Mouse (Mus musculus) gastrocnemius, postnatal 14 days (tissue): ENCODE results near the gene Cdc6. TPM values are rescaled to one million over a fixed set of nuclear protein-coding genes. Genes with fewer than 3 reads are reported as not detected.

ENCODE experiments used
- DNase-seq: peaks from one replicate; pipeline ENCODE4 v3.0.0; 2021; ENCODE audit warnings: mixed read lengths
- intact Hi-C: fragments of 180-260 bp; cut with DNase I; formaldehyde crosslinking; loops from one replicate; pipeline ENCODE4 v1.15.1; 2025; ENCODE audit warnings: low total_unique reads
- total RNA-seq, 2 experiments: library from RNA; stranded (reverse); gene quantifications; 2 replicates each; pipeline ENCODE4 v1.2.3; 2021

Gene Cdc6
- total RNA-seq, 2 experiments from 2014 or later = 0.78 to 1.3 TPM

DNA sequence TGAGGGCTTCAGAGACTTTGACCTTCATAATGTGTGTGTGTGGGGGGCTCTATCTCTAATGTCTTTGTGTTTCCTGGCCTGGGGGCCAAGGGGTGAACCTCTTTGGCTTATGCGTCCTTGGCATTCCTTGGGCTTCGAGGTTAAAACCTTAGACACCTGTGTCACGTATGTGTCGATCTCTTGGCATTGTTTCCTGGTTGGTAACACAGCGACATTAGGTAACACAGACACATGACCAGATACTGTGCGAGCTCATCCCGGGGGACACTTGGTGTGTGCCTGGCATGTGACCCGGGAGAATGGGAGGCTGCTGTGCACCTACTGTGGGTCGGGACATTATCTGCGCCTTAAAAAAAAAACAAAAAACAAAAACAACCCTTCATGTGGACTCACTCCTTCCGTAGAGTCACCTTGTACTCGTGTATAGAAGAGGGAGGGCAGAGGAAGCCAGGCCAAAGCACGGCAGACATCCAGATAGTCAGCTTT lies 46.3 kb downstream of the Cdc6 start:
- peak; percentile 2 for DNase-seq
- intact Hi-C loops = no loop called here

DNA sequence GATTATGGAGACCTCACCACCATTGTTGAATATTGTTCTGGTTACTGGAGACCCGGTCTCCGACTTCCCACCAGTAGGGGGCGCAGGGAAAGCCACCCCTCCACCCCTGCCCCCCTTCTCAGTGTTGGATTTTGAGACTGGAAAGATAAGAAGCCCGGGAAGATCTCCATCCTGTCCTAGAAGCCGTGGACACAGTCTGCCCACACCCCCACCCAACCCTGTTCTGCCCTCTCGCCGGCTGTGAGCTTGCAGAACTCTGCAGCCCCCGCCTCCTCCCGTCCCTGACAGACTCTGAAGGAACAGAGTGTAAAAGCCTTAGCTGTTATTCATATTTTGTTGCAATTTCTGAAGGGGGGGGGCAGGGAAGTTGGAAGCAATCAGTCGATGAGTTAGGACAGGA lies 46.8 kb downstream of the Cdc6 start:
- peak; percentile 82 for DNase-seq
- intact Hi-C loops = no loop called here

DNA sequence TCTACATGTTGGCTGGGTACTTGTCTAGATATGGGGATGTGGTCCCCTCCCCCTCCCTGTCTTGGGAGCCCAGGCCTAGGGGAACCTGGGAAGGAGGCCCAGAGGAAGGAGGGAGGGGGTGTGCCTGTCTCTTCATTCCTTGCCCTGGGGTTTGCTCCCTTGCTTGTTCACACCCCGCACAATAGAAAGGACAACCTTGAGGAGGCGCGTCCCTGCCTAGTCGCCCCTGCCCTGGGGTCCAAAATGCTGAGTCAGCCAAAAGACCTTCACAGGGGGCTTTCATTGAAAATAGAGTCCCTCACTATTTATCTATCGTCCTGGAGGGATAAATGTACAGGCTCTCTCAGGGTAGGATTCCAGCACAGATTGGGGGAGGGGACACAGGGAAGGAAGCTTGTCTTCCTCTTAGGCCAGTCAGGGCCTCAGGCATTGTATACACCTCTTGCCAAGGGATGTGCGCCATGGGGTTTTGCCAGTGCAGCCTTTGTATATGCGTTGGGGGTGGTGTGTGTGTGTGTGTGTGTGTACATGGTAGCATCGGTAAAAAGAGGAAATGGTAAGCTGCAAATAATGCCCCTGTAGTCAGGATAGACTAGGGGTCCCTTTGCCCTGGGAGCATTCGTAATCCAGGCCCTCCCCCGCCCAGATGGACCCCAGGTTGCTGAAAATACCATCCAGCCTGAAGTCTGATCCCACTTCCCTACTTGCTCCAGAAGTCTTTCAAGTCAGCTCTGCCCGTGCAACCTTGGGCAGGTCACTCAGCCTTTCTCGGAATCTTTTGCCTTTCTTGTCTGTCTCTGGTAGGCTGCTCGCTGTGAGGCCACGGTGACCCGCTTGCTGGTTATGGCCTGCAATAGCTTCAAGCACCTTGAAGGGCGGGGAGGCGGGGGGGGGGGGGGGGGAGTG lies 47.5 kb downstream of the Cdc6 start:
- DNase-seq = peak; percentile 15
- intact Hi-C loops = no loop called here

DNA sequence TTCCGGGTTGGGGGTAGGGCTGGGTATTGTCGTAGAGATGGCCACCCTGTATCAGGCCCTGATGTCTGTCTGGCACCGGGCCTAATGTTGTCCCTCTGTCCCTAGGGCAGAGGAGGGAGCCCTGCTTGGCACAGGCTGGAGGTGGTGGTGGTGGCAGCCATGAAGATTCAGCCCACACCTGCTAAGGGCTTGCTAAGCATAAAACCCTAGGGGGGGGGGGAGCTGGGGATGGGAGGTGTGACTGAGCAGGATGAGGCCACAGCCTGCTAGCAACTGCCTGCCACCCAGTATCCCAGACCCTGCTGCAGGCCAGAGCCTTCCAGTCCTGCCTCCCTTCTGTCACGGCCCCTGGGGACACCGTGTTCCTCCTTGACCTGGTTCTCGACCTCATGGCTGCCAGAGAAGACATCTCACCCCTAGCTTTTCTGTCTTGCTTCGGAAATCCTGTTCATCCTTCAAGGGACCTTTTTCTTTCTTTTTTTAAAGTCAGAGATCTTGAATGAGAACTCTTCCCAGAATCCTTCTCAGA lies 48.2 kb downstream of the Cdc6 start:
- intact Hi-C loops = no loop called here
- DNase-seq = no peak

GRCm38 (mm10) chr11:98956340-98956739 lies 48.7 kb downstream of the Cdc6 start:
- no peak for DNase-seq

DNA sequence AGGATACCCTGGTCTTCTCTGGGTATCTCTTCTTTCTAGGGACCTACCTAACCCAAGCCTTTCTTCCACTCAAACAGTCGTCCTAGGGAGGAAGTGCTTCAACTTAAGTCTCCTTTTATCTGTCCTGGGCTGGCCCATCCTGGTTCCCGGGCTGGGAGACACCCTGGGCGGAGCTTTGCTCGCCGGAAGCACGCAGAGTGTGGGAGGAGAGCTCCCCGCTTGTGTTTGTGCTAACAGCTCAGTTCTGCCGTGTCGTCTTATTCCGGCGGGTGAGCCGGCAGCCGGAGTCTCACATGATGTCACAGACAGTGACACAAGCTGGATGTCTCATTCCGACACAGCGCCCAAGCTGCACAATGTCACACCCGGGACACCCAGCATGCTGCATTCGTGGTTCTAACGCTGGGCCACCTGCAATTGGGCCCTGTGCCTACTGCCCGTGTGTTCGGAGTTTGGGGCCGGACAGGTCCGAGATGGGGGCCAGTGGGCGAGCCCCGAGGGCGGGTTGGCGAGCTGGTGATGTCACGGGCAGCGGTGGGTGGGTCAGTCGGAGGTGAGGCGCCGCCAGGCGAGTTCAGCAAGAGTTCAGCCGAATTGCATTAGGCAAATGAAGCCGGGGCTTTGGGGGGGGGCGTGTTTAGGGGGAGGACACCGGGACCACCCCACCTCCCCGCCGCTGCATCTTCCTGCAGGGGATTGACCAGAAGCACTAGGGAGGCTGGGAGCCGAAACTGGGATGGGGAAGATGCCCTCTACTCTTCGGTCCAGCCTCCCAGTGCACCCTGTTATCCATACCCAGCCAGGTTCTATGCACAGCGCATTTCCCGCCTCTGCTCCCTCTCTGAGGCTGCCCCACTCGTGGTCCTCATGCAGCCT lies 52.1 kb downstream of the Cdc6 start:
- peak; percentile 82 for DNase-seq
- intact Hi-C loops = no loop called here

More at GRCm38 (mm10) chr11:98956340-98956739, 48.7 kb downstream of the Cdc6 start:
- intact Hi-C loops = no loop called here

- peak; percentile 82 for DNase-seq
- intact Hi-C loops = no loop called here
These were observed 52.8 kb downstream of the Cdc6 start for GRCm38 (mm10) chr11:98960313-98960906.

GRCm38 (mm10) chr11:98961051-98961592 lies 53.5 kb downstream of the Cdc6 start:
- intact Hi-C loops = no loop called here
- DNase-seq = peak; percentile 57

DNA sequence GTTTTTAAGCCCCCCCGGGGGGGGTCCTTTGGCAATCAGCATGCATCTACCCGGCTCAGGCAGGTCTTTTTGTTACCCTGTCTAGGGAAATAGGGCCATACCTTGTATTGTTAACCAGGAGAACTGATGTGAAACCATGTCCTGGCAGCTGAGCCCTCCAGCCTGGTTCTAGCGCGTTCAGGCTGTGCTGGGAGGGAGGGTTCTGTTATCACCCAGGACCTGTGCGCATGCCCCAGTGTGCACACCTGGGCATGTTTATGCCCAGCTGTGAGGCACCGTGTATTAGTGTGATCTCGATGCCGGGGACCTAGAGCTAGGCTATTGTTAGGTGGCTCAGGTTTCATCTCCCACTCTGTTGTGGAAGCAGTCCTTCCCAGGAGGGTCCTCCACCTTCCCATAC lies 54.2 kb downstream of the Cdc6 start:
- no peak for DNase-seq

GRCm38 (mm10) chr11:98962421-98963095 lies 55.0 kb downstream of the Cdc6 start:
- DNase-seq = no peak
- intact Hi-C loops = no loop called here

More for the DNA sequence above, 54.2 kb downstream of the Cdc6 start:
- intact Hi-C loops = no loop called here

DNA sequence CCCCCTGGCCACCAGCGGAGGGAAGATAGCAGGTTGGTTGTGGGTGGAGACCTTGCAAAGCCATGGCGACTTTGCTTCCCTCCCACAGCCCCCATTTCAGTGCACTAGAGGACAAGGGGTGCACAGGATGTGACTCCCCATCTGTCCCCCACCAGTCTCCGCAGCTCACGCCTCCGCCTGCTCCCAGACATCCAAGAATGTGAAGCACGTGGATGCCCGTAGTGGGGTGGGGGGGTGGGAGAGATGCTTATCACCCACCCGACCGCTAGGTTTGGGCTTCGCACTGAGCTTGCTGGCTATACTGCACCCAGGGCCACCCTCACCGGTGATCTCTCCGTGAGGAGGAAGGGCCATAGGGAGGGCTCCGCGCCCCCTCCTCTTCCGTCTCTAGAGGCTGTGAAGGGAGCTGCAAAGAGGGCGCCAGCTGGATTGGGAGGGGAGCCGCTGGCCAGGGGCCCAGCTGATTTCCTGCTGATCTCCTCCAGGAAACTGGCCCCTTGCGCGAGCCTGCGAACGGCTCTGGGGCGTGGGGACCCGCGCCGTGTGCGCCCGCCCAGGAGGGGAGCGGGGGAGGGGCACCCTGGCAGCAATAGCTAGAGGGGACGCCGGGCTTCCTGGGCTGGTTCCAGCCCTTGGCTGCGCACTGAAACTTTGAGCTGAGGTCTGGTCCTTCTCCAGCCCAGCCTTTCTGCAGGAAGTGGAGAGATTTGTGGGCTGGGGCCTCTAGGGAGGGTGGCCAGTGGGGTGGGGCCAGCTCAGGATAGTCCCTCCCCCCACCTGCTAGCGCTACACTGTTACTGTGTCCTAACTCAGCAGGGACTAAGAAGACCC lies 55.8 kb downstream of the Cdc6 start:
- intact Hi-C loops = no loop called here

DNA sequence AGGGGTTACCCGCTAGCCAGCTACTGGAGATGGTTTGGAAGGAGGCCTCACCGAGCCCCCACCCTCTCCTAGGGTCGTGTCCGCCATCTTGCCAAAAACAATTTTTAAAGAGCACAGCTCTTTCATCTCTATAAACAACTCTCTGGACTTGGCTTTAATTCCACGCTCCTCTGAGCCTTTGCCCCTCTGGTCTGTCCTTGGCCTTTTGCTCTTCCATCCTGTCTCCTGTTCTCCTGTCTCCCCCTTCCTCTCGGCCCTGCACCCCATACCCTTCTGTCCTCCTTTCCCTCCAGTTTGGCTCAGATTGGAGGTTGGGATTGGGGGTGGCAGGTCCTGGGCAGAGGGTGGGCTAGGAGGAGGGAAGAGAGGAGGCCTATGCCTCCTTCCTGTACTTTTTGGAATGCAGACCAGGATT lies 56.6 kb downstream of the Cdc6 start:
- no peak for DNase-seq
- intact Hi-C loops = no loop called here

More for the DNA sequence above, 55.8 kb downstream of the Cdc6 start:
- peak; percentile 87 for DNase-seq

DNA sequence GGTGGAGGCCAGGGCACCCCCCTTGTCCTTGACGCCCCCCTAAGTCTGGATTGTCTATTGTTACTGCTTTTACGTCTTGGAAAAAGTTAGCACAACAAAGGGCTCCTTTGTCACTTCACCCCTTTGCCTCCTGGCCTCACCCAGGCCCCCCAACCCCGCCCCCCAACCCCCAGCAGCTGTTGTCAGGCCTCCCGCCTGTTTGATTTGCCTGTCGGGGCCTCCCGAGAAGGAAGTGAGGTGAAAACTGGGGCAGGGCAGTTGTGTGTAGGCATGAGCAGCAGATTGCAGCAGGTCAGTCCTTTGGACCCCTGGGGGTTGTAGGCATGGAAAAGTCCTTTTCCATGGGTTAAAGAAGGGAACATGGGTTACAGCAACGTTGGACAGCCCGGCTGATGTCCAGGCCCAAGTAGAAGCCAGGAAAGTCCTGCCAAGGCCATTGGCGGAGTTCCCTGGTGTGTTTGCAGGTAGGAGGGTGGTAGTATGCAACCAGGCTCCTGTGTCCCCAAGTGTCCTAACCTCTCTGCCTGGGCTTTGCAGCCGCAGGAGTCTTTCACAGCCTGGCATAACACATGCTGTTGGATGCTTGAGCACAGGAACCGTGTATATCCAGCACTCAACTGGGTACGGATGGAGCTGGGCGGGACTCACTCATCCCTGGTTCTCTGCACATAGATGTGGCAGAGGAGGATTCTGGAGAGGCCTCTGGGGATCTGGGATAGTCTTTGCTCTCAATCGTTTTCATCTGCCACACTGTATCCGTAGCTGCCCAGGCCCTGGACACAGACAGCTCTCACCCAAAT lies 57.2 kb downstream of the Cdc6 start:
- DNase-seq = no peak
- intact Hi-C loops = no loop called here

- intact Hi-C loops = no loop called here
- no peak for DNase-seq
These were observed 57.9 kb downstream of the Cdc6 start for GRCm38 (mm10) chr11:98965416-98966077.

GRCm38 (mm10) chr11:98966499-98967141 lies 59.0 kb downstream of the Cdc6 start:
- DNase-seq = peak; percentile 90

DNA sequence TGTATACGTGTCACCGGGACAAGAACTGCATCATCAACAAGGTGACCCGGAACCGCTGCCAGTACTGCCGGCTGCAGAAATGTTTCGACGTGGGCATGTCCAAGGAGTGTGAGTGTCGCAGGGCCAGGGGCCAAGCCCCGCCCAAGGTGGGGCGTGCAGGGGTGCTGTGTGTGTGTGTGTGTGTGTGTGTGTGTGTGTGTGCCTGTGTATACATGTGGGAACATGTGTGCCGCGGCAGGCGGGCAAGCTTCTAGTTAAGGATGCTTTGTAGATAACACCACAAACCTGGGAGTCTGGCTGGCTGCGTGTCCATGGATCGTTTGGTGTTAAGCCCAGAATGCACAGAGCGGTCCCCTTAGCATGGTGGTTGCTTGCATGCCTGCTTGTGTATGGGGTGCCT lies 60.5 kb downstream of the Cdc6 start:
- no peak for DNase-seq
- intact Hi-C loops = no loop called here

More at GRCm38 (mm10) chr11:98966499-98967141, 59.0 kb downstream of the Cdc6 start:
- intact Hi-C loops = no loop called here
